In genomic region chr16:4683193-4683580, GRCm38 (mm10) we compare ENCODE assay signal across 8 mouse cellular contexts. TPM values are rescaled to one million over a fixed set of nuclear protein-coding genes. Genes with fewer than 3 reads are reported as not detected.
A peak's percentile ranks its signal among the peaks of the same experiment; 100 is the strongest.
DNase-seq lines count a peak whose midpoint lies in the region; ATAC-seq and TF ChIP-seq lines count a peak whose summit lies in the region.

No protein-coding gene starts in this region.

- H3K4me2 ChIP-seq in hindbrain, embryonic 15.5 days: peak overlapping the region; percentile 93
- peak overlapping the region; percentile 94 for H3K4me2 ChIP-seq in midbrain, embryonic 13.5 days (replicated peaks)

- H3K4me3 ChIP-seq in kidney, adult 2 months (ENCODE audit: insufficient read depth, low read depth, low read length): peak overlapping the region; percentile 87
- peak overlapping the region; percentile 69 for H3K4me3 ChIP-seq in brown adipose tissue, adult 24 weeks (ENCODE audit: insufficient read depth, low read depth, low read length)
- H3K4me3 ChIP-seq in hindbrain, embryonic 15.5 days: peak overlapping the region; percentile 82
- peak overlapping the region; percentile 96 for H3K4me3 ChIP-seq in midbrain, embryonic 13.5 days (replicated peaks)

- H3K9me3 ChIP-seq in hindbrain, embryonic 15.5 days: no peaks in the 10 kb centered on the region
- H3K9me3 ChIP-seq in midbrain, embryonic 13.5 days: no peaks in the 10 kb centered on the region

- peak overlapping the region; percentile 94 for H3K9ac ChIP-seq in hindbrain, embryonic 15.5 days
- peak overlapping the region; percentile 95 for H3K9ac ChIP-seq in midbrain, embryonic 13.5 days (replicated peaks)

- TF ChIP-seq POLR2A in kidney, adult 2 months (IDR thresholded peaks at IDR 0.05; ENCODE audit: low read depth, low read length): no peak

- peak overlapping the region; percentile 95 for H3K27ac ChIP-seq in kidney, adult 2 months (ENCODE audit: insufficient read depth, low read depth, low read length)
- peak overlapping the region; percentile 94 for H3K27ac ChIP-seq in brown adipose tissue, adult 24 weeks (replicated peaks; ENCODE audit: low read depth, low read length)
- peak overlapping the region; percentile 89 for H3K27ac ChIP-seq in hindbrain, embryonic 15.5 days (replicated peaks)
- peak overlapping the region; percentile 75 for H3K27ac ChIP-seq in midbrain, embryonic 13.5 days

- no peaks in the 10 kb centered on the region; the same call in 1 of the 2 replicates for H3K36me3 ChIP-seq in kidney, adult 2 months (ENCODE audit: control insufficient read depth, insufficient read depth, low read length)
- H3K36me3 ChIP-seq in hindbrain, embryonic 15.5 days: peaks cover 6% of the 10 kb centered on the region
- H3K36me3 ChIP-seq in midbrain, embryonic 13.5 days: peaks cover 11% of the 10 kb centered on the region

- no peak for ATAC-seq in hindbrain, embryonic 15.5 days (ENCODE audit: low FRiP score, low read depth)
- ATAC-seq in midbrain, embryonic 13.5 days: no peak
- no peak for ATAC-seq in monocyte, adult 5-6 weeks (replicated peaks; ENCODE audit: insufficient number of reproducible peaks, low FRiP score, low TSS enrichment, poor library complexity, severe bottlenecking)

- 22% methylated on average over 9 of the region's 9 CpGs for whole genome bisulfite sequencing in kidney, adult 2 months
- WGBS in hindbrain, embryonic 15.5 days: 33% methylated on average over 9 of the region's 9 CpGs
- 33% methylated on average over 9 of the region's 9 CpGs for WGBS in midbrain, embryonic 13.5 days

- no peak for DNase-seq in kidney, adult 2 months
- DNase-seq in kidney, adult 8-10 months: no peak
- no peak for DNase-seq in gastrocnemius, postnatal 14 days
- DNase-seq in left cerebral cortex, postnatal 4 days: no peak

- intact Hi-C loops in gastrocnemius, postnatal 14 days (cut with DNase I; ENCODE audit: low total_unique reads): no loop called here
- intact Hi-C loops in left cerebral cortex, postnatal 4 days (cut with DNase I): no loop called here

- no peaks in the 10 kb centered on the region for H3K27me3 ChIP-seq in kidney, adult 2 months (replicated peaks; ENCODE audit: control insufficient read depth, insufficient read depth, low read length)
- no peaks in the 10 kb centered on the region for H3K27me3 ChIP-seq in hindbrain, embryonic 15.5 days
- no peaks in the 10 kb centered on the region for H3K27me3 ChIP-seq in midbrain, embryonic 13.5 days

- H3K4me1 ChIP-seq in kidney, adult 2 months (ENCODE audit: control insufficient read depth, insufficient read depth, low read length): peaks cover 12% of the 10 kb centered on the region
- H3K4me1 ChIP-seq in brown adipose tissue, adult 24 weeks (ENCODE audit: control insufficient read depth, insufficient read depth, insufficient read length, low read length): peaks cover 3% of the 10 kb centered on the region; the same call in 1 of the 2 replicates
- H3K4me1 ChIP-seq in hindbrain, embryonic 15.5 days (replicated peaks): peaks cover 32% of the 10 kb centered on the region
- peaks cover 30% of the 10 kb centered on the region for H3K4me1 ChIP-seq in midbrain, embryonic 13.5 days (replicated peaks)

- no peak for TF ChIP-seq CTCF in kidney, adult 2 months (conservative IDR thresholded peaks at IDR 0.05; ENCODE audit: insufficient read depth, insufficient read length, low read depth, low read length)

RNA-seq across cellular contexts. Expression of gene Coro7, which starts 3.6 kb away (rescaled TPM):
- polyA plus RNA-seq in kidney, adult 2 months (2012; rRNA removed): 43.1 and 54.5 TPM in 2 replicates
- 10.6 and 28.7 TPM in 2 replicates for polyA plus RNA-seq in brown adipose tissue, adult 24 weeks (2012; ENCODE audit: insufficient read depth, insufficient read length, missing spikeins)
- 32.8 and 37.2 TPM in 2 replicates for polyA plus RNA-seq in hindbrain, embryonic 15.5 days (2015; fragmentation: Nextera tagmentation; extraction: Ambion mirVana)
- polyA plus RNA-seq in midbrain, embryonic 13.5 days (2015; fragmentation: Nextera tagmentation; extraction: Ambion mirVana): 25.1 and 26.5 TPM in 2 replicates
- 28.4 to 62.6 TPM (median 29.8 TPM) in 3 replicates for total RNA-seq in monocyte, adult 5-6 weeks (2017)
- total RNA-seq in gastrocnemius, postnatal 14 days (2021): 10 to 100 TPM; 13.9 to 17.8 TPM
- 100 to 1,000 TPM in 1 of 2 experiments, 10 to 100 TPM in 1; 99.4 to 104 TPM for total RNA-seq in left cerebral cortex, postnatal 4 days (2021)

RNA-seq across cellular contexts. Expression of gene Nmral1, which starts 36.0 kb away (rescaled TPM):
- 5.7 and 6.6 TPM in 2 replicates for polyA plus RNA-seq in kidney, adult 2 months (2012; rRNA removed)
- 4.0 and 5.7 TPM in 2 replicates for polyA plus RNA-seq in brown adipose tissue, adult 24 weeks (2012; ENCODE audit: insufficient read depth, insufficient read length, missing spikeins)
- polyA plus RNA-seq in hindbrain, embryonic 15.5 days (2015; fragmentation: Nextera tagmentation; extraction: Ambion mirVana): 64.5 and 68.4 TPM in 2 replicates
- polyA plus RNA-seq in midbrain, embryonic 13.5 days (2015; fragmentation: Nextera tagmentation; extraction: Ambion mirVana): 102 and 104 TPM in 2 replicates
- total RNA-seq in monocyte, adult 5-6 weeks (2017): 3.7 to 12.2 TPM (median 6.1 TPM) in 3 replicates
- 1 to 10 TPM; 4.5 to 5.2 TPM for total RNA-seq in gastrocnemius, postnatal 14 days (2021)
- total RNA-seq in left cerebral cortex, postnatal 4 days (2021): 10 to 100 TPM; 26.6 to 28.8 TPM

RNA-seq across cellular contexts. Expression of gene Hmox2, which starts 43.0 kb away (rescaled TPM):
- 57.2 and 70.7 TPM in 2 replicates for polyA plus RNA-seq in kidney, adult 2 months (2012; rRNA removed)
- polyA plus RNA-seq in brown adipose tissue, adult 24 weeks (2012; ENCODE audit: insufficient read depth, insufficient read length, missing spikeins): 74.8 and 95.3 TPM in 2 replicates
- 108 and 109 TPM in 2 replicates for polyA plus RNA-seq in hindbrain, embryonic 15.5 days (2015; fragmentation: Nextera tagmentation; extraction: Ambion mirVana)
- polyA plus RNA-seq in midbrain, embryonic 13.5 days (2015; fragmentation: Nextera tagmentation; extraction: Ambion mirVana): 81.8 and 87.6 TPM in 2 replicates
- total RNA-seq in monocyte, adult 5-6 weeks (2017): 80.8 to 103 TPM (median 93.4 TPM) in 3 replicates
- total RNA-seq in gastrocnemius, postnatal 14 days (2021): 10 to 100 TPM; 41.8 to 44.5 TPM
- 10 to 100 TPM; 70.2 to 70.8 TPM for total RNA-seq in left cerebral cortex, postnatal 4 days (2021)

RNA-seq across cellular contexts. Expression of gene Dnaja3, which starts 43.4 kb away (rescaled TPM):
- polyA plus RNA-seq in kidney, adult 2 months (2012; rRNA removed): 57.8 and 72.9 TPM in 2 replicates
- 193 and 221 TPM in 2 replicates for polyA plus RNA-seq in brown adipose tissue, adult 24 weeks (2012; ENCODE audit: insufficient read depth, insufficient read length, missing spikeins)
- 63.7 and 63.9 TPM in 2 replicates for polyA plus RNA-seq in hindbrain, embryonic 15.5 days (2015; fragmentation: Nextera tagmentation; extraction: Ambion mirVana)
- 50.5 and 54.3 TPM in 2 replicates for polyA plus RNA-seq in midbrain, embryonic 13.5 days (2015; fragmentation: Nextera tagmentation; extraction: Ambion mirVana)
- total RNA-seq in monocyte, adult 5-6 weeks (2017): 25.9 to 34.1 TPM (median 26.3 TPM) in 3 replicates
- total RNA-seq in gastrocnemius, postnatal 14 days (2021): 100 to 1,000 TPM in 1 of 2 experiments, 10 to 100 TPM in 1; 88.0 to 100 TPM
- total RNA-seq in left cerebral cortex, postnatal 4 days (2021): 10 to 100 TPM; 40.0 to 40.2 TPM

RNA-seq across cellular contexts. Expression of gene Vasn, which starts 43.4 kb away (rescaled TPM):
- polyA plus RNA-seq in kidney, adult 2 months (2012; rRNA removed): 34.6 and 42.3 TPM in 2 replicates
- polyA plus RNA-seq in brown adipose tissue, adult 24 weeks (2012; ENCODE audit: insufficient read depth, insufficient read length, missing spikeins): 4.2 and 4.4 TPM in 2 replicates
- 5.9 and 6.4 TPM in 2 replicates for polyA plus RNA-seq in hindbrain, embryonic 15.5 days (2015; fragmentation: Nextera tagmentation; extraction: Ambion mirVana)
- polyA plus RNA-seq in midbrain, embryonic 13.5 days (2015; fragmentation: Nextera tagmentation; extraction: Ambion mirVana): 3.2 and 4.6 TPM in 2 replicates
- total RNA-seq in monocyte, adult 5-6 weeks (2017): 0.19 to 0.43 TPM (median 0.39 TPM) in 3 replicates
- 1 to 10 TPM; 7.6 to 8.4 TPM for total RNA-seq in gastrocnemius, postnatal 14 days (2021)
- total RNA-seq in left cerebral cortex, postnatal 4 days (2021): 1 to 10 TPM; 2.6 to 3.2 TPM
